Mouse (Mus musculus) small intestine, adult 10 weeks (tissue): Measurements from ENCODE around the gene Shisa3. TPM values are rescaled to one million over a fixed set of nuclear protein-coding genes. Genes with fewer than 3 reads are reported as not detected.

Experiments
- polyA plus RNA-seq: library from polyadenylated mRNA; stranded (reverse); fragments of 350-450 nt; fragmentation: Illumina TruSeq; extraction: RNeasy Lipid Tissue Mini Kit (QIAGEN cat#74804); gene quantifications from one replicate; pipeline ENCODE4 v1.2.3, GENCODE M21; 2014; ENCODE audit warnings: low replicate concordance

The Shisa3 gene
- 1.7 TPM for polyA plus RNA-seq

GRCm38 (mm10) chr5:67607804-67608673, at the start of gene Shisa3:
Shisa3 (plus strand) TSS chr5:67607882.

Other genes starting within 250 kb of the Shisa3 start
- 0.41 TPM for gene Bend4, start 179.6 kb upstream of the Shisa3 start, polyA plus RNA-seq
- 41.4 TPM for gene Atp8a1, start 239.6 kb downstream of the Shisa3 start, polyA plus RNA-seq